Mouse (Mus musculus): ENCODE measurements around the gene Dxo.
"Not testable (repeated sequence)": the region's sequence is repeated elsewhere in the genome, so short reads cannot be mapped to it uniquely, and the experiment has no call there.

DNA sequence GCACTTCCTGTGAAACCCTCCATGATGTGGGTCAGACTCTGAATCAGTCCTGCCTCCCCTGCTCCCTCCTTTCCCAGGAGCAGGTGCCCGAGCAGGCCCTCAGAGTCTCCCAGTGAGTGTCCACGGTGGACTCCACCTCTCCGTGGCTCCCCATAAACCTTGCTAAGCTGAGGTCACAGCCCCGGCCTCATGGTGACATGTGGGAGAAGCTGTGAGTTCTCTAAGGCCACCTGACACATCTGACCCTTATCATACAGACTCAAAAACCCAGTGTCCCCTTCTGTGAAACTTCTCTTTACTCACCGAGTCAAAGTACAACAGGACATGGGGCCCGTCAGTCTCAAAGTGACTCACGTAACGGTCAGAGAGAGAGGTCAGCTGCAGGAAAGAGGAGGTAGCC lies 26.0 kb upstream of the Dxo start:
- not testable (repeated sequence) for TF ChIP-seq CTCF (conservative IDR thresholded peaks at IDR 0.05; ENCODE audit: low read length); NANOG (IDR thresholded peaks at IDR 0.05; ENCODE audit: borderline replicate concordance, low read length)

Data from E14TG2a.4 (cell line).